Mouse (Mus musculus): ENCODE measurements around the gene Atp13a5.

Atp13a5 gene

DNA sequence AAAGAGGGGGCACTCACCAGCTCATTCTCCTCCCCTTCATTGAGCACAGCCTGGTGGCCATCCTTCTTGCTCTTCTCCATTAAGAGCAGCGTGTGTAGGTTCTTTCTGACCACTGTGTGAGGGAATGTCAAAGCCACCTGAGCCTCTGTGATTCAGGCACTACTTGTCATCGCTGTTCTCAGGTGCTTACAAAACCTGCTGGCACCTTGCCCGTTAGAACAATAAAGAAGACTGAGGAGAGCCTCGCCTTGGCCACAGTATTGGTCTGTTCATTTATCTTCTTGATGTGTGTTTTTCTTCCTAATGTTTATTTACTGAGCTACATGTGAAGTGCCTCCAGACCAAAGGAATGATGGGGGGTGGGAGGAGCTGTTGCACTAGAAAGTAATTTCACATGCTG is at the start of gene Atp13a5:
Gene Atp13a5, minus strand, starts transcription at position 275 of the 400 bp plus-strand sequence.
- DNase-seq: no peak

GRCm38 (mm10) chr16:29414822-29415221 is 36.3 kb upstream of the Atp13a5 start:
- DNase-seq: no peak

GRCm38 (mm10) chr16:29407319-29407718 is 28.8 kb upstream of the Atp13a5 start:
- no peak for DNase-seq

- no peak for DNase-seq
Observed at GRCm38 (mm10) chr16:29399079-29399478, 20.5 kb upstream of the Atp13a5 start.

DNA sequence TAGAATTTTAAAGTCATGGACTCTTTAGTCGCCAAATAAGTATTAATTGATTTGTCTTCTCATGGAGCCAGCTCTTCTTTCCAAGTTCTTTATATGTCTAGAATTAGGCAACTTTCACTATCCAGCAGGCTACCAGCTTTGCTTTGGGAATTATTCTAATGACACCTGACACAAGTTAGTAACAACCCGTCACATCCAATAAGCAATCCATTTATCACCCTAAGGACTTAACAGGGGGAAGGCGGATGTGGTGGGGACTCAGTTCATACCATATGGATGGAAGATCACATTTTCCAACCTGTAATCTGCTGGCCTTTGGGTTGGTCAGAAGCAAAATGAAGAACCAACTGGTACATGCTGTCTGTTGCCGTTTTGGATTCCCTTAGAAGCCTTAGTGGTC is 6.2 kb upstream of the Atp13a5 start:
- DNase-seq: peak; percentile 78

DNA sequence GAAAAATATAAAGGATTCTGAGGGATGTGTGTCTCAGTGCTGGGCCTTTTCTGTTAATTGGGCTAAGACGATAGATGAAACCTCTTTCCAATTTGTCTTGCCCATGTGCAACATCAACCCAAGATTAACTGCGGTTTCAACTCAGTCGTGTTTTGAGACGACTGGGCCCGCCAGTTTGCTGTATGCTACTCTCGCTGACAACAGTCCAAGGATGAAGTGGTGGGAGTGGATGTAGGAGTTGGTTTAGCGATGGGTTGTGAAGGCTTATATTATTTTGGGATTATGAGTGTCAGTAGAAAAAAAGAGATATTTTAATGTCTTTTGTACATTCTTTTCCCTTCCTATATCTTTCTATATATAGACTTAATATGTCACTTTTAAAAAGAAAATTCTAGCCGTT is 3.9 kb downstream of the Atp13a5 start:
- DNase-seq: no peak

GRCm38 (mm10) chr16:29331351-29332044 is 47.0 kb downstream of the Atp13a5 start:
- no peak for DNase-seq

DNA sequence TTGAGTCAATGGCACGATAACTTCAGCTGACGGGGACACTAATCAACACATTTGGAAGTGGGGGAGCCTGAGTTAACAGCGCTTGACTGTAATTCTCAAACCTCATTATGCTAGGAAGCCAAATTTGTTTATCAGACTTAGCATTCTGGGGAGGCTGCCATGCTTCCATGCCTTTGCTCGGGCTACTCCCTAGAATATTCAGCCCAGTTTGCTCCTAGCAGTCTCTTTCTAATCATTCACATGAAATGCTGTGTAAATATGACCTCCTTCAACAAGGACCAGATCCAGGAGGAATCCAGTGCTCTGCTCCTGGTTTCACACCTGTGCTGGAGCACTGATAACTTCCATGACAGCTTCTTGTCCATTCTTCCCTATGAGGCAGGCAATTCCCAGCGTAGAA is 47.6 kb downstream of the Atp13a5 start:
- no peak for DNase-seq

- DNase-seq: no peak
Observed at GRCm38 (mm10) chr16:29329213-29329612, 49.3 kb downstream of the Atp13a5 start.

GRCm38 (mm10) chr16:29327910-29328309 is 50.6 kb downstream of the Atp13a5 start:
- no peak for DNase-seq

GRCm38 (mm10) chr16:29325233-29325919 is 53.2 kb downstream of the Atp13a5 start:
- DNase-seq: no peak

- no peak for DNase-seq
Observed at GRCm38 (mm10) chr16:29320717-29321116, 57.8 kb downstream of the Atp13a5 start.

DNA sequence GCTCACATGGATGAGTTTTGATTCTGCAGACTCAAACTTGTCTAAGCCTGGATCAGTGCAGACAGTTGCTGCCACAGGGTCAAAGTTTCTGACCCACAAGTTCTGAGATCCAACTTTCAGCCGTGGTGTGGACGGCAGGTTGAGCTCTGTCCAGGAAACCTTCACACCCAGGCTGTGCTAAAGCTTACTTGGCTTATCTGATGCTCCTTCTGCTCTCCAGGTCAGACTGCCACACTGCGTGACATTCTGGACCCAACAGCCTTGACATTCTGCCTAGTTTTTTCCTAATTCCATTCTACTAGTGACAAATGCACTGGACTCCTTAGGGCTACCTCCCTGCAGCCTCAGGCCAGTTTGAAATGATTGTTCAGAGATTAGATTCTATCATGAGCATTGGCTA is 63.1 kb downstream of the Atp13a5 start:
- no peak for DNase-seq

- no peak for DNase-seq
Observed at GRCm38 (mm10) chr16:29314991-29315390, 63.5 kb downstream of the Atp13a5 start.

- peak; percentile 49 for DNase-seq
Observed at GRCm38 (mm10) chr16:29297555-29298021, 80.9 kb downstream of the Atp13a5 start.

DNA sequence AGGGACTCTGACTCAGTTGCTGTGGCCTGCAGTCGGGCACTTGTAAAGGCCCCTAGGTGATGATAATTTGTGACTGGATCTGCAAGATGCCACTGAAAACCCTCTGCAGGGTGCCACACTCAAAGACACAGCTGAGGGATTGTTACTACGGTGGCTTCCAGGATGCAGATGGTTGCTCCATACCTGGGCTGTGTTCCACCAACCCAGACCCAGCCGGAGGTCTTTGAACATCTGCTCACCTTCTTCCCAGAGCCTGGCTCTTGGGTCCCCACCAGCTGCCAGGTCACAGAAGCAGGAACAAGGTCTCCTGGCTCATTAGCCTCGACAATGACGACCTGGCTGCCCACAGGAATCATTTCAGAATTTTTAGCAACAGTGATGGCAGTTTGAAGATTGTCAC is 97.8 kb downstream of the Atp13a5 start:
- no peak for DNase-seq

DNA sequence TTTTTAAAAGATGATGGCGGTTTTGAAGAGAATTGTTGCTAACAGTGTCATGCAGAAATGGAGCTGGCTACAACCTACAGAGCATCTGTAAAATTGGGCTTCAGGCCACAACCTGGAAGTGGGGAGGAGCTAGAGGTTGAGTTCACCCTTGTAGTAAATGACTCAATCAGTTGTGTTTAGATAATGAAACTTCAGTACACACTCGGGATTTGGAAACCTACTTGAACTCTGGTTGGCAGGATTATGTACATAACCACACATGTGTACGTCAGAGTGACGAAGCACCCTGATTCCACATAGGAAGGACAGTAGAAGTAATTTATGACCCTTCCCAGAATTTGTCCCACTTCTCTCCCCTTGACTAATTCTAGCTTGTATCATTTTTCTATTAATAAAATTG is 124.2 kb downstream of the Atp13a5 start:
- no peak for DNase-seq

DNA sequence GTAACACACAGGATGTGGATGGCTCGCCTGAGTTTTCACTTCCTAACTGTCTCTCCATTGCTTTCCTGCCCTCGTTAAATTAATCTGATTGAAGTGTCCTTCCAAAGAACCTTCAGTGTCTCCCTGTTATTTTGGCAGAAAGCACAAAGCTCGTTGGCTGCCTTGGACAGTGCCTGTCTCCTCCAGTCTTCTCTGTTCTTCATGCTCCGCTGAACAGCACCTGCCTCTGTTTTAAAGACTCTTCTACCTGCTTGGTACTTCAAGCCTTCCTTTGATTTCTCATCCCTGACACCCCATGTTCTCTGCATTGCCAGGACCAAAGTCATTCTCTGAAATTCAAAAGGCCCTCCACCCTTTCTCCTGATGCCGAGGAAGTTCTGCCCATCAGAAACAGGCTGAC is 142.6 kb downstream of the Atp13a5 start:
- DNase-seq: no peak

- DNase-seq: no peak
Observed at GRCm38 (mm10) chr16:29216395-29217295, 161.9 kb downstream of the Atp13a5 start.

DNA sequence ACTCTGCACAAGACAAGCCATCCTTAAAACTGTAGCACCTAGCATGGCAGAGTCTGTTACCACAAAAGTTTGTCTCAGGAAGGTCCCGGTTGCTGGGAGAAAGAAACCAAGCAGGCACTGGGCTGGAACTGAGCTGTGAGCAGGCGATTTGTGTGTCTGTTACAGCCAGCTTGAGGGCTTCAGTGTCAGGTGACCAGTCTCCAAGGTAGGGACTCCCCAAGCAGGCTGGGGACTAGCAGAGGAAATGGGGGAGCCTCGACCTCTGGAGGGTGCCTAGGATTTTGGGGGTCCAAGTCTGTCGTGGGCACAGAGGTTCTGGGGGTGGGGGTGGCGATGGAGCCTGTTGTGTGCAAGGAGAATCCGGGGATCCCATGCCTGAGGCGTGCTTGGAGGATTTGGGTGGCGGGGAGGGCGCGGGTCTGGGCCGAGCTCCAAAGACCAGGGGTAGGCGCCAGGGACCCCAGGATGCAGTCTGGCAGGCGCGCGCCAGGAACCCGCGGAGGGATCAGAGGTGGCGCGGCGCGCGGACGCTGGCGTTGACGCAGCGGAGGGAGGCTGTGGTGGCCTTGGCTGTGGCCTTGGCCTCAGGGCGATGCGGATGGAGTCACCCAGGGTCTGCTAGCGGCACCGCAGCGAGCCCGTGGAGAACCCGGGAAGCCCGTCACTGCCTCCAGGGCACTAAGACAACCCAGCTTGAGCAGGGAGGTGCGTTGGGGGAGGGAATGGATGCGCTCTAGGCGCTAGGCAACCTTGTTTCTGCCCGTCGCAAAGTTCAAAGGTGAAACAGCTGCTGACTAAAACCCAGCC is 168.7 kb downstream of the Atp13a5 start, which contains the start of gene Hrasls:
Gene Hrasls, plus strand, starts transcription at position 91 of the 807 bp plus-strand sequence.
- DNase-seq: peak; percentile 78

DNA sequence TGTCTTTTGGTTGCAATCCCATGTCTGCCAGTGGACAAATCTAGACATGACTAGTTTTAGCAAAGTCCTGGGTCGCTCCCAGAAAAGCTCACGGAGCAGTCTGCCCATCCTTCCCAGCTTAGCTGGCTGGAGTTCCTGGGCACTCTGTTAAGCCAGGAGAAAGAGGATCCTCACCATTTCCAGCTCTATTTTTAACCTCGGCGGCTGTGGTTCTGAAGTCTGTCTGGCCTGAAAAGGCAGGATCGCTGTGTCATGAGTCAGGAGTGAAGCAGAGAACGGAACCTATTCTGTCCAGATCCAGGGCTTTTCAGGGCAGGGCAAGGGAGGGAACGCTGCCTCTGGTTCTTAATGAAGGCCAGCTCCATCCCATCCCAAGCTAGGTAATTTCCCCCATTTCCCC is 169.7 kb downstream of the Atp13a5 start:
- DNase-seq: no peak

DNA sequence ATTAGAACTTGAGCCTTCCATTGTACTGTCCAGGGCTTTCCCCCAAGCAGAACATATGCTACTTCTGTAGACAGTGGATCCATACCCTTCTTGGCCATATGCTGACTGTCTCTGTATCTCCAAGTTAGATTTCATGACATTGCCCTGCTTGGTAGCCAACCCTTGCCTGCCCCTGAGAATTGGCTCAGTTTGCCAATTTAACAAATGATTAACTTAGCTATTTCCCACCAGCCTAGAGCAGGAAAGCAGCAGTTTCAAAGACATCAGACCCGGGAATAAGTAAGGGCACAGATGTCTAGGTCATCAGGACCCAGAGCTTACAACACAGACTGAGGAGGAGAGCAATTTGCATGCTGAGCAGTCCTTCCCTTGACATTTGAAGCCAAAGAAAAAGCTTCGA is 173.0 kb downstream of the Atp13a5 start:
- DNase-seq: no peak
